Mouse (Mus musculus): ENCODE measurements around the gene Cdadc1. TPM values are rescaled to one million over a fixed set of nuclear protein-coding genes. Genes with fewer than 3 reads are reported as not detected.
"Not testable (repeated sequence)": the region's sequence is repeated elsewhere in the genome, so short reads cannot be mapped to it uniquely, and the experiment has no call there.

The Cdadc1 gene
- polyA plus RNA-seq (2017; shearing (Covaris generic)), result 10 to 100 TPM; 42.8 to 44.7 TPM

DNA sequence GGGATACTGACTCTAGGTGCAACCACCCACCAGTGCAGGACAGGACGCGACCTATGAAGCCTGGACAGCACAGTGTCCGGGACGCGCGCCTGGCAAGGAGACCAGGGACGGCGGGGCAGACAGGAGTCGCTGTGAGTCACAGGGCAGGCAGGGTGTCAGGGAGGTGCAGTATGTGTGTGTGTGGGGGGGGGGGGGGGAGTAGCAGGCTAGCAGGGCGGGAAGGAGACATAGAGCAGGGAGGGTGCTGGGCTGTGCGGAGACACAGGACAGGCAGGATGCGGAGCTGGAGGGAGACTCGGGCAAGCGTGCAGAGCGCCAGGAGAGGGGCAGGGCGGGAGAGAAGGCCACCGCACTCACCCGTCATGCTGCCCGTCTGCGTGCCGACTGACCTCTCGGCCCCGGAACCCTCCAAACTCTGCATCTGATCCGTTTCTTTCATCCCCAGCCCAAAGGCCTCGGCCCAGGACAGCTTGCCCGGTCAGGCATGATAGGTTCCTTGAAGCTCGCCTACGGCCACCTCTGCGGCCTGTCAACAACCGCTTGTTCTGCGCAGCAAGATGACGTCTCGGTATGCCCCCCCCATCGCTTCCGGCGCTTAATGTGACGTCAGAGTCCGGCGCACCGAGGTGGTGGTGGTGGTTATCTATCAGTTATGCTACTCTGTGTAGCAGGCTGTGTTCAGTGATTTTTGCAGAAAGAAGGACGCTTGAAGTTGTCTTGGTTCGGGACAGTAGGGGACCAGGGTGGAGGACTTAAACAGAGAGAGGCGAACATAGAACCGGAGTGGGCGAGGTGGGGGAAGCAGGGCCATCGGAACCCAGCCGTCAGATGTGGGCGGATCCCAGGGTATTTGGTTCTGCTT lies at the start of gene Cdadc1:
TSS of gene Cdadc1 (minus strand) at position 562 of the 862 bp plus-strand sequence.
- ATAC-seq, result peak; percentile 86

DNA sequence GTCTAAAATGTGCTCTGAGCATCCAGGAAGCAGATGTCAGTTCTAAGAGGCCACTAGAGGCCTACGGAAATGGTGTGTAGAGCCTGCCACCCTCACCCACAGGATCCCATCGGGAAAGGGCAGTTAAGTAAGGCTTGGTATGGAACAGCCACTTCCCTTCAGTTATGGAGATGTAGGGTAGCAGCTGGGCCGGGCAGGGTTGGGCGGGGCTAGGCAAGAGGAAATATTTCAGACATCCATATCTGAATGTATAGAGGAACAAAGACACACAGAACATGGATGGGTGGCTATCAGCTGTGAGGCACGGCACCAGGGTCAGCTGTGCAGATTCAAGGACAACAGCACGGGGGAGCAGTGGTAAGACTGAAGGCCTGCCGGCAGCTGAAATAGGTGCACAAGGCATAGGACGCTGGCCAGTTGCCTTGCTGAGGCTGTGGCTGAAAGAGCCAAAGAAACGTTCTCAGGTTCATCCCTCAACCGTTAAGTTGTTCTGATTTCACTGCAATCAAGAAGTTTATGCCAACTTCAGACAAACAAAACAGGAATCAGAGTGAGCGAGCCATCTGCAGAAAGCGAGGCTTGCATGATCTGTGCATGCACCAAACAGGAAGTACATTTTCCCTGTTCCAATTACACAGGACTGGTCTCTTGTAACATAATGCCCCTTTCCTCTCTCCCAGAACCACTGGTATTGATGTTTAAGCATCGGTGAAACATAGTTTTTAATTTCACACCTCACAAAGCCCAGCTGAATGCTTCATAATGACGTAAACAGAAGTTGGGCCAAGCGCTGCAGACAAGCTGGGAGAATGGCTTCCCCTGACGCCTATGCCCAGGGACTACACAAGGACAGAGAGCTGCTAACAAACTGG lies 49.3 kb upstream of the Cdadc1 start:
- ATAC-seq, result no peak

GRCm38 (mm10) chr14:59644896-59645295 lies 47.1 kb upstream of the Cdadc1 start:
- no peak for ATAC-seq

DNA sequence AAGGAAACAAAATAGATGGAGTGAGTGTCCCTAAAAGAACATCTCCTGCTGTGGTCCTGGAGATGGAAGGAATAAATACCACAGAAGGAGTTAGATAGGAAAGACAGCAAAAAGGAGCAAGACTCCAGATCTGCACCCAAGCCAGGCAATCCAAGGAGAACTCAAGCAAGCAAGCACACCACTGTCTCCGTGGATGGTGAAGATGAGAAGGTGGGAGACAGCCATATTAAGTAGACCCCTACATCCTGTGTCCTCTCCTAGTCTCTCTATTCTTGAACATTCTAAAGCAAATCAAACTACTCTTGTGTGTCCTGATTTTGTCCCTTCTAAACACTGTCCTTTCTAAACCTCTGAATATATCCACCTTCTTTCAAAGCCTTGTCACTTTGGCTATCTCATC lies 46.4 kb upstream of the Cdadc1 start:
- no peak for ATAC-seq

DNA sequence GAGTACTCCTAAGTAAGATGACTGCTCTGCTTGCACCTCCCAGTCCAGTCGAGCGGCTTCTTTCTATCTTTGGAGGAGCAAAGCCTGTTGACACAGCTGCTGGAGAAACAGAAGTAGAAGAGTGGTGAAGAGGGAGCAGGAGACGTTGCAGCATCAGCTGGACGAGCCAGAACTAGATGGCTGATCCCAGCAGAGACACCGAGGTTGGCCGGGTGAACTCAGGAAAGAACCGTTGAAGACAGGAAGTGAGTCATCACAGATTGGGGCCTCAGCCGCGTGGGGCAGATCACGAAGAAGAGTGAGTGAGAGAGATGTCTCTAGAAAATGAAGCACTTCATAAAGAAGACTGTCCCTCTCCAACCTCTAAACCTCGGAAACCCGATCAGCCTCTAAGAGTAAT lies 45.8 kb upstream of the Cdadc1 start:
- ATAC-seq, result peak; percentile 88

DNA sequence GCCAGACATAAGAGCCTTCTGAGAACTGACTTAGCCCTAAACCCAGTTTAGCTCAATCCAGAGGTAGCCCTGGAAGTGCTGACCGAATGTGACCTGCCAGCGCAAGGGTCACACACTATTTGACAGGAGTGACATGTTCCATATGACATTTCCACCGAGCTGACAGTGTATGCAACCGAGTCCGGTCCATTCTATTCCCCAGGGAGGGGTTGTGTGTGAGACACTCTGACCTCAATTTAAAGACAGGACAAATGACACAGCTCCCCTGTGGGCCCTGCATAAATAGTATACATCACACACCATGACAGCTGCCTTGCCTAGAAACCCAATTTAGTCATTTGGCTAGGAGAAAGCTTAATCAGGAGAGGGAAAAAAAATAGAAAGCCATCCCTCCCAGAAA lies 44.1 kb upstream of the Cdadc1 start:
- ATAC-seq, result no peak

GRCm38 (mm10) chr14:59638906-59639703 lies 41.3 kb upstream of the Cdadc1 start:
- no peak for ATAC-seq

- no peak for ATAC-seq
Observed at GRCm38 (mm10) chr14:59633988-59634387, 36.2 kb upstream of the Cdadc1 start.

DNA sequence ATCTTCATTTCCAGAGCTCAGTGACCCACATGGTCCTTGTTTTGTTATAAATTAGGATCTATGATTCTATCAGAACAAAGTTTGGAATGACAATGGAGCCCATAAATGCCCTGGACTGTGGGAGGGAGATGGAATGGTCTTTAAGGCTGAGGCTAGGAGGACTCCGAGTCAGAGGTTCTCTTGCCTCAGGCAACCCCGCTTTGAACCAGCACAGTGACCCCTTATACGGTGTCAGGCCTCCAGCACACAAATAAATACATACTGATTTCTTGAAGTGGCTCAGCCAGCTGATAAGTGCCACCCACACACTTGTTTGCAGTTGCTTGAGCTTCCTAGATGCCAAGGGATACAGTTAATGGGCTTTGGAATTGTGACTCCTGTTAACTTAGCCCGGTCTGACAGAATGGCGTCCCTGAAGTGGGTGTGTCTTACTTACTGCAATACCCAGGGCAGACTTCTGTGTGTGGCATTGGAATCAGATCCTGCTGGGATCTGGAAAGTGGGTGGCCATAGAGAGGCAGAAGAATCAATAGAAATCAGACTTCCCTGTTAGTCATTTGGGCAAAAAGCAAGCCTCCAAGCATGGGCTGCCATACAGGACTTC lies 35.6 kb upstream of the Cdadc1 start:
- no peak for ATAC-seq

DNA sequence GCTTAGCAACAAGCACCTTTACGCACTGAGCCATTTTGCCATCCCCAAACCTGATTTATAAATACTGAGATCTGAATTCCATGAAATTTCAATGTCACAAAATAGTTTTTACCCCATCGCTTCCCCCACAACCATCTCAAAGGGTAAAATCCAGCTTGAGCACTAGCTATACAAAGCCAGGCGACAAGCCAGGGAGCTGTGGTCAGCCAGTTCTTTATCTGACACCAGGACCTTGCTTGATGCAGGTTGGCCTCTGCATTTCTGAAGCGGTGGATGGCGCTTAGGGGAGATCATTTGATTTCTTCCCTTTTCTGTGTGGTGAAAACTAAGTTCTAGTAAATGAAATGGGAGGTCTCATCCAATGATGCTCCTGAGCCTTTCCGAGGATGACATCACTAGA lies 34.3 kb upstream of the Cdadc1 start:
- no peak for ATAC-seq

GRCm38 (mm10) chr14:59630096-59630495 lies 32.3 kb upstream of the Cdadc1 start:
- ATAC-seq, result no peak

- no peak for ATAC-seq
Observed at GRCm38 (mm10) chr14:59629308-59629707, 31.5 kb upstream of the Cdadc1 start.

GRCm38 (mm10) chr14:59627823-59628222 lies 30.1 kb upstream of the Cdadc1 start:
- no peak for ATAC-seq

- no peak for ATAC-seq
Observed at GRCm38 (mm10) chr14:59627142-59627680, 29.5 kb upstream of the Cdadc1 start.

DNA sequence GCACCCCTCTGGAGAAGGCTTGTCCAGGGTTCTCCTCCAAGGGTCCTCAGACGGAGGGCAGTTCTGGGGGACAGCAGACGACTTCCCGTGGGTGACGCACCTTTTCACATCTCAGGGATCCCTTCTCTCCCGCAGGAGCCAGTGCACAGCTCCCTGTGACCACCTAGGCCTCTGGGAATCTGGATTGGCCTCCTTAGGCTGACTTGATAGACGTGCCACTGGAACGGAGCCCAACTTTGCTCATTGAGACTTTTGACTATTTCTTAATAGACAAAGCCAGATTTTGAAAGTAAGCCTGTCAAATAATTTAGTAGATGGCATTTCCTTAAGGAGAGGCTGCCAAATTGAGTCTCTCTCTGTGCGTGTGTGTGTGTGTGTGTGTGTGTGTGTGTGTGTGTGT lies 29.0 kb upstream of the Cdadc1 start:
- no peak for ATAC-seq

GRCm38 (mm10) chr14:59625806-59626364 lies 28.1 kb upstream of the Cdadc1 start:
- no peak for ATAC-seq

DNA sequence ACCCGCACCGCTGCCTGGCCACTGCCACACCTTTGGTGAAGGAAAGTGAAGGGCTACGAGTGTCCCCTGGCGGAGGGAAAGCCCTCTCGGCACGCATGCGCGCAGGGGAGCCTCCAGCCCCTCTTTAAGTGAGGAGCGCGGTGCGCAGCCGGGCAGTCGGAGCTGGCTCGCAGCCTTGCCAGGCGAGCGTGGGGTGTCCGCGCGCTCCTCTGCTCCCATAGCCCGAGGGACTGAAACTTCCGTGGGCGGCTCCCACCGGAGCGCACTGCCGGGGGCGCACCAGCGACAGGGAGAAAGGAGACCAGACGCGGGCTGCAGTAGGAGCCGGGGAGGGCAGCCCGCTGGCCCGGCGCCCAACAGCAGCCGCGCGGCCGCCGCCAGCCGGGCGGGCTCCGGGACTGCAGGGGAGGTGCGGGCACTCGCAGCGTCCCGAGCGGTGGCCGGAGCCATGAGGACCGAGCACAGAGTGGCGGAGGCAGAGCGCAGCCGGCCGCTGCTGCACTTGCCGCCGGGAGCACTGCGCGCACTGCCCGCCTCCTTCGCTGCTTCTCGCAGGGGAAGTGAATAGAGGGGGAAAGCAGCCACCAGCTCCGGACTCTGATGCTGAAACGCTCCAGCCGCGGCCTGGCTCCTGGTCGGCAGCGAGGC lies 27.5 kb upstream of the Cdadc1 start, which contains the start of gene Shisa2:
TSS of gene Shisa2 (plus strand) at position 151 of the 648 bp plus-strand sequence.
- ATAC-seq, result no peak

- no peak for ATAC-seq
Observed at GRCm38 (mm10) chr14:59624326-59624885, 26.6 kb upstream of the Cdadc1 start.

DNA sequence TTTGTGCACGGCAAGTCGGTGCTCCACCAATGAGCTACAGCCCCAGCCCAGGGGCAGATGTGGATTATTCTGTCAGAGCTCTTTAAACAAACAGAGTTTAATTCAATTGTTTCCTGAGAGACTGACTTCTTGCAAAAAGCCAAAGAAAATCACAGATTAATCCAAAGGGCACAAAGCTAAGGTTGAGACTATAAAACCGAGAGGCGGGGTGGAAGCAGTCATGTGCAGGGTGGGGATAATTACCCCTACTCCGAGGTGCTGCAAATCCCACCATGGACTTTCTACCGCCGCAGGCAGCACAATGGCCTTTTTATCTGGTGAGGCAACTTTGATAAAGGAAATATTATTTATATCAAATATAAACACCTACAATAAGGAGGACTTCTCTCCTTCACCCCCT lies 19.0 kb upstream of the Cdadc1 start:
- ATAC-seq, result no peak

- ATAC-seq, result not testable (repeated sequence)
Observed at GRCm38 (mm10) chr14:59614149-59614548, 16.4 kb upstream of the Cdadc1 start.

Measured in CD4-positive, CD25-positive, alpha-beta regulatory T cell, adult 4 months (primary cell).